Mouse (Mus musculus) gastrocnemius, postnatal 25 days (tissue): Measurements from ENCODE around the gene Frs3. TPM values are rescaled to one million over a fixed set of nuclear protein-coding genes. Genes with fewer than 3 reads are reported as not detected.

Experiments
- DNase-seq: peaks from one replicate; pipeline ENCODE4 v3.0.0; 2022
- total RNA-seq, 2 experiments: library from RNA; stranded (reverse); gene quantifications; 1 replicate in 1 of 2; 2 replicates in 1 of 2; pipeline ENCODE4 v1.2.3; 2021

Frs3 gene
- total RNA-seq, 2 experiments from 2014 or later = 3.9 to 4.0 TPM

- no peak for DNase-seq
Observed at GRCm38 (mm10) chr17:47691650-47692049, 2.8 kb downstream of the Frs3 start.

DNA sequence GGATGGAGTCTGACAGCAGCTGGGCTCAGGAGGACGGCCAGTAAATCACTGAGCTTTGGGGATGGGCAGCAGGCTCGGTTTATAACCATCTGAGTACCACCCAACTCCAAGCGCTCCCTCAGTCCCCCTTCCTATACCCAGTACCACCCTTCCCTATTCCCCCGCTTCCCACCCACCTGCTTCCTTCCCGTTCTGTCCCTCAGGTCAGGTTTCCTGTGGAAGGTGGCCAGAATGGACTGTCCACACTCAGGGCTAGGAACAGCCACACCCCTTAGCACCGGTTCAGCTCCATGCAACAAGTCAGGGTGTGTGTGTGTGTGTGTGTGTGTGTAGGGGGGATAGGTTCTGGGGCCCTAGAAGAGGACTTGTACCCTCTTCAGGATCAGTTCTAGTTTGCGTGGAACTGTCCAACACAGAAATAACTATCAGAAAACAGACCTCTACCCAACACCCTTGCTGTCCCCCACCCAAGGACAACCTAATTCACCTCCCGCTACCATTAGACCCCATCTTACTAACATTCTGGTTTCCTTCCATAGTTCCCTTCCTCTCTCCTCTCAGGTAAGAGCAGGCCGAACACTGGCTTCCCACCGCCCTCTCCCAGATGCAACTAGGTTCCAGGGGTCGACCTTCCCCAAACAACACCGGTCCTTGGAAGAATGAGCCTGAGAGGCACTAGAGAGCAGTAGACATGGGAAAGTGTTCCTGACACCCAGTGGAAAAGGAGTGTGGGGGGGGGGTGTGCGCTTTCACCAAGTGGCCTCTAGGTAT lies 5.0 kb downstream of the Frs3 start:
- peak; percentile 47 for DNase-seq

DNA sequence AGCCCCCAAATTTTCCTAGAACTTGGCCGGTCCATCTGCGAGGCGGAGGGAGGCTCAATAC lies 5.4 kb downstream of the Frs3 start, which contains the start of gene Gm21981:
Gene Gm21981 (minus strand): TSS at position 14 of the 61 bp plus-strand sequence.
- DNase-seq = no peak

DNA sequence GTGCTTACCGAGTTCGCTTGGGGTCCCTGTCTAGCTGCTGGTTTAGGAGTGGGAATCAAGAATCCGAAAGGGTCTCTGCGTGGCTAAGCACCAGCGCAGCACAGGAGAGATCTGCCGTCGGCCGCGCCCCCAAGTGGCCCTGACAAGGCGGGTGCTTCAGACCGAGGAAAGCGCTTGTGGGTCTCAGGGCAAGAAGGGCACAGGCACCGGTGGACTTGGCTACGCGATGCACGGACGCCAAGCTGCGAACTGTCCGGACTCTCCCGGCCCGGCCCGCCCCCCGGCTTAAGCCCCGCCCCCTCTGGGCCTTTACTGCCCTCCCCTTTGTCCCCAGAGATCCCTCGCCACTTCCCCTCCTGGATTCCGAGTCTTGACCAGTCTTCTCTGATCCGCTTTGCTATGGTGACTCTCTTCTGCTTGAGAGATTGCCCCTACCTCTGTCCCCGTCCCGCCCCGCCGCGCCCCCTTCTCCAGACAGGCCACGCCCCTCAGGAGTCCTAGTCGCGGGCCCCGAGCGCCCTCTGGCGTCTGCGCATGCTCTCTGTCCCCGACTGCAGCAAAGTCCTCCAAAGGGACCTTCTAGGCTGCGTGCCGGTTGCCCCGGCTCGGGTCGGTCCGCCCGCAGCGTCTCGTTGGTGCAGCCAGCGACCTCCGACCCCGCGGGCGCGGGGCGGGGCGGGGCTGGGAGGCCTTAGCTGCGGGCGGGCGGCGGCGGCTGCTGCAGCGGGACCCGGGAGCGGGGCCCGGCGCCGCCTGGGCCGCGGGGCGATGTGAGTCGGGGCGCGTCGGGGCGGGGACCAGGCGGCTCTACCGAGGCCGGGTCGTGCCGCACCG lies 5.9 kb downstream of the Frs3 start, which contains the start of gene Prickle4:
Gene Prickle4 (minus strand): TSS at position 234 of the 834 bp plus-strand sequence.
- peak; percentile 96 for DNase-seq

- no peak for DNase-seq
Observed at GRCm38 (mm10) chr17:47695337-47695710, 6.5 kb downstream of the Frs3 start.

GRCm38 (mm10) chr17:47698156-47698555 lies 9.3 kb downstream of the Frs3 start:
- DNase-seq = no peak

GRCm38 (mm10) chr17:47699055-47699454 lies 10.2 kb downstream of the Frs3 start:
- DNase-seq = no peak

DNA sequence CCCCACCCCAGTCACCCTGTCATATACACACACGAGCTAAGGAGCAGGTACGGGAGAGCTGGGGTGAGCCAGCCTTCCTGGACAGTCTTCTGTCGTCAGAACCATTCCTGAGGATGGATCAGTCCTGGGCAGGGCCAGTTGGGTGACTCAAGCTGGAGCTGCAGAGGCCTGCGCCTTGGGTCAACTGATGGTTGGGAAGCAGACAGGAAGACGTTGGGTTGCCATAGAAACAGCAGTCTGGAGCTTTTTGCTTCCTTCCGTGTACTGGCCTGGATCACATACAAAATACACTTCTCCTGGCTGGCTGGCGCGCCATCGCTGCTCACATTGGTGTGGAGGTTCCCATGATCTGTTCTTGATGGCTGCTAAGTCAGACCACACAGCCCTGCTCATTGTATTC lies 13.0 kb downstream of the Frs3 start:
- DNase-seq = no peak

GRCm38 (mm10) chr17:47702548-47703345 lies 13.9 kb downstream of the Frs3 start:
- DNase-seq = no peak

DNA sequence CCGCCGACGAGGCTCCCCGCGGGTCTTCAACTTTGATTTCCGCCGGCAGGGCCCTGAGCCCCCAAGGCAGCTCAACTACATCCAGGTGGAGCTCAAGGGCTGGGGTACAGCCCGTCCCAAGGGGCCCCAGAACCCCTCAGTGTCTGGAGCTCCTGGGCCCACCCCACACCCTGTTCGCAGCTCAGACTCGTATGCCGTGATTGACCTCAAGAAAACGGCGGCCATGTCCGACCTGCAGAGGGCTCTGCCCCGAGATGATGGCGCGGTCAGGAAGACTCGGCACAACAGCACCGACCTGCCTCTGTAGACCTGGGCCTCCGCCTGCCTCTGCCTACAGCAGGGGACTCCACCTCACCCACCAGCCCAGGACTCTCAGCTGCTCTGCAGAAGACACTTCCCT lies 14.7 kb downstream of the Frs3 start:
- DNase-seq = no peak

DNA sequence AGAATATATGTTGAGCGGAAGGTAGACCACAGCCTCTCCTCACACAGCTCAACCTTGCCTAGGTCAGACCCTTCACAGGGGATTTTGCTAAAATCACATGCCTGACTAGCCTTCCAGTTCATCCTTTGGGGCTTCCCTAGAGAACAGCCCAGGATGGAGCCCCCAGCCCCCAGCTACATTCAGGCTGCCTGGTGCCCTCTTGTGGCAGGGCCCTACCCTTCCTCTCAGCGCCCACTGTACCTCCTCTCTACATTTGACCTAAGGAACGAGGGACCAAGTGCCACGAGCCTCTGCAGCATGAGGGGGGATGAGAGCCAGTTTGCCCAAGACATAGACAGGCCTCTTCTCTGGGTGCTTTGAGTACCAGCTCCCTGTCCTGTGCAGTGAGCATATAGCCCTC lies 15.9 kb downstream of the Frs3 start:
- DNase-seq = no peak

DNA sequence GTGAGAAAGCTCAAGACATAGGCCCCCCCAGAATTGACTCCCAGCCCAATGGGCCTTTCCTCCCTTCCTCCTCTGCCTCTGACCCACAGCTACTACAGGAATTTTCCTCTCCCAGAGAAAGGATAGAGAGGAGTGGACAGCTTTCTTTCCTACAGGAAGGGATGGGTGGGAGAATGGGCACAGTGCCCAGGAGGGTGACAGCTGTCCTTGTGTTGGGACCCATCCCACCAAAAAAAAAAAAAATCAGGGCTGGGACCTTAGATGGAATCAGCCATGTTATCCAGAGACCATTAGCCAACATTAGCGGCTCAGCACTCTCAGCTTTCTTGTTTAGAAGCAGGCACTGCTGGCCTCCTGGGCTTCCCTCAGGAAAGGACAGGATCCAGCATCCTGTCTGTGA lies 17.4 kb downstream of the Frs3 start:
- DNase-seq = no peak

DNA sequence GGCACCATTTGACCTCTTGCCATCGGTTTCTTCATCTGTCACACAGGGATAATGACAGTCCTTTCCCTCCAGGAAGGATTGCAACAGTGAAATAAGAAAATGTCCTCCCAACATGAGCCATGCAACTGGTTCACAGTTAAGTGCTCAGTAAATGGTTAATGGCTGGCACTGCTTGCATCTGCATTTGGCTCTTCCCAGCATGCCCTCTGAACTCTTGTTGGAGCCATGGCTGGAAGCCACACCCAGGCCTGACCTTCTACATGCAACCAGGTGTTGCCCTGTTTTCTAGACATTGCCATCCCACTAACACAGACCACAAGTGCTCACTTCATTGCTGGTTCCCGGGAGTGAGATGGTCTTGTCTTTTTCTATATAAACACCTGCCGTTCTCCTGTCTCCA lies 19.1 kb downstream of the Frs3 start:
- DNase-seq = no peak

DNA sequence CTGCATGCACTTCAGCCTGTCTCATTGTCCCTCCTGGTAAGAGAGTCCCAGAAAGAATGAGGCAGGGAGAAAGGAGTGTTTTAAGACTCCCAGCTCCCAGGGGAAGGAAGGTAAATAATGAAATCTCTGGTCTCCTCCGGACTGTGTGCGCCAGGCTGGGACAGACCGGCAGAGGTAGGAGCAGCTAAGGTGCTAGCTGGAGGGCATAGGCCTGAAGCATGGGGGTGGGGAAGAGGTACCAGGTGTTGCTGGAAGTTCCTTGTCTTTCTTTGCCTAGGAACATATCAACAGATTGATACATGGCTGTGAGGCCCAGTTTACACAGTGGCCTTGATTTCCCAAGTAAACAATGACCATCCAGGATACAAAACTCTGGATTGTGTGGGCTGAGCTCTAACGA lies 20.1 kb downstream of the Frs3 start:
- DNase-seq = no peak

GRCm38 (mm10) chr17:47710036-47710435 lies 21.2 kb downstream of the Frs3 start:
- DNase-seq = no peak

DNA sequence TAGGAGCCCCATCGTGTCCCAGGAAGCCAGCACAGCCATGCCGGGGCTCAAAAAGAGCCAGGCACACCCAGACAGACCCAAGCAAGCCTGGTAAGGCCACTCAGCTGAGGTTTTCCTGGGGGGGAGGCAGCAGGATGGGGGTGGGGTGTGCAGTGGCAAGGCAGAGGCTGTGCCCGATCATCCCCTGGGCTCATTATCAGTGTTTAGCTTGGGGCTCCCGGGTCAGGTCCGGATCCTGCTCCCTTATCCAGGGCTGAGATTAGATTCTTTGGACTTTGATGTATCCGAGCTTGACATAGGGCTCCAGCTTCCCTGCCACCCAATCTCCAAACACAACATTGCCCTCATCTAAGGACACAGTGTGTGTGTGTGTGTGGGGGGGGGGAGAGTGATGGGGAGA lies 23.1 kb downstream of the Frs3 start:
- DNase-seq = no peak

DNA sequence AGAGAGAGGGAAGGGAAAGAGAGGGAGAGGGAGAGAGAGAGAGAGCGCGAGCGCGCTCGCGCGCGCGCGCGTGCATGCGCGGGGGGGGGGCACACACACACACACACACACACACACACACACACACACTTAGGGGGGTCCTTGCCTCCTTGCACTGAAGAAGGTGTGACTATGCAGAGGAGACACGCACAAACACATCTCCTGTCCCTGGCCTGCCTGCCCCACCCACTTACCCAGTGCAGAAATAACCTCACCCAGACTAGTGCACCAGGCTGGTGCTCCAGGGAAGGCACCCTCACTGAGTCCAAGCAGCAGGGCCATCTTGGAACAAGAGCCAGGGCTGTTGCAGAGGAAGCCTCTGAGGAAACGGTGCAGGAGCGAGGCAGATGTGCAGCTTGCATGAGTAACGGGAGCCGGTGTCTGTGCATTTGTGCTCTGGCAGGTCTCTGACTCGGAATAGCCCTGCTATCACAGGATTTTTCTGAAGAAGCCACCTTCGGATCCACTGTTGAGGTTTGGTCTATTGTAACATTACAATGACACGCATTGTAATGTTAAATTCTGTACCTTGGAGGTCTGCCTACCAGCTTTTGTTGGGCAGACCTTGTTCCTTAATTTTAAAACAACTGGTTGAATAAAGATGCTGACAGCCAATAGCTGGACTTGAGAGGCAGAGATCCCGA lies 24.2 kb downstream of the Frs3 start:
- DNase-seq = no peak

- no peak for DNase-seq
Observed at GRCm38 (mm10) chr17:47715037-47715436, 26.2 kb downstream of the Frs3 start.

DNA sequence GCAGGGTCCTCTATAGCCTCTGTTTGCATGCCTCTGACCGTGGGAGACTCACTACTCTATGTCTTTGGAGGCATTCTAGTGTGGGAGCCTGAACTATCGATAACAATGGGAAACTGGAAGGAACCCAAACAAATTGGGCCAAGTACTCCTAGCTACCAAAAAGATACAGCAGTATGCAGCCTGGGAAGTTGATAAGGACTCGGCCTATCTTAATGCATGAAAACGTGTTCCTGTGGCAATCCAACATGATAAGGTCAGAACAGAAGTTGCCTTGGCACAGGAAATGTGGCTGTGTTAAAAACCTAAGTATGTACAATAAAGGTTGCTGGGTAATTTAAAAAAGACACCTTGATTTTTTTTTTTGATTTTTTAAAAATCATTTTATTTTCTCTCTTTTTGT lies 32.4 kb downstream of the Frs3 start:
- no peak for DNase-seq

GRCm38 (mm10) chr17:47726566-47726965 lies 37.7 kb downstream of the Frs3 start, which contains the start of gene Pgc:
Gene Pgc, plus strand, starts transcription at chr17:47726842.
- DNase-seq = no peak

DNA sequence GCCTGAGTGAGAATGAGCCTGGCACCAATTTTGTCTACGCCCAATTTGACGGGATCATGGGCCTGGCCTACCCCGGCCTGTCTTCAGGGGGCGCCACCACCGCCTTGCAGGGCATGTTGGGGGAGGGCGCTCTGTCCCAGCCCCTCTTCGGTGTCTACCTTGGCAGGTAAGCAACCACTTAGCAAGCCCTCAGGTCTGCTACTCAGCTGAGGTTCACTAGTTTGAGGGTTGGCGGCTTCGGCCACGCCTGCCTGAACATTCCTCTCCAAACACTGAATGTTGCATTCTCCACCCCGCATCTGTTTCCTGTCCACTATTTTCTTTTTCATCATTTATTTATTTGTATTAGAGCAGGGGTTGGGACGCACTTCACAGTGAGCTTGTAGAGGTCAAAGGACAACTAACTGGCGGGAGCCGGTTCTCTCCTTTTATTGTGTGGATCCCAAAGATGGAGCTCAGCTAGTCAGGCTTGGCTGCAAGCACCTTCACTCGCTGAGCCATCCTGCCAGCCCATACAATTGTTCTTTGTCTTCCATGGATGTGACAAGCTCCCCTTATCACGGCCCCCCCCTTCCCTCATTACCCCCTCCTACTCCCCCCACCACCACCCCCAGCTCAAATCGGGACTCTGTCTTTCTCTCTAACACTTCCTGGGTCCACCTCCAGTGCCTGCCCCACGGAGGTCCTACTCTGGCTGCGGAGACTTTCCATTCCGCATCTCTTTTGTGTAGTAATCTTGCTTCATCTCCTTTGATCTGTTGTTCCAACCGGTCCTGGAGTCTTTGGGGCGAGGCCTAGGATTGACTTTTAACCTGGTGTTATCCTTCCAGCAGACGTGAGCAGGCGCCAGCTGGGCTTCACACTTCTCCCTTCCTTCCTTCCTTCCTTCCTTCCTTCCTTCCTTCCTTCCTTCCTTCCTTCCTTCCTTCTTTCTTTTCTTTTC lies 42.1 kb downstream of the Frs3 start:
- no peak for DNase-seq
